Mouse (Mus musculus) forebrain, embryonic 16.5 days (tissue): ENCODE results near the gene Tnfrsf13b. TPM values are rescaled to one million over a fixed set of nuclear protein-coding genes. Genes with fewer than 3 reads are reported as not detected.

Experiments
- ATAC-seq: fragments of 200-750 bp; cut with Nextera tagmentation; 2 replicates; pipeline ENCODE4 v1.8.0; 2017; ENCODE audit warnings: mild to moderate bottlenecking, moderate library complexity
- H3K27ac ChIP-seq: fragments of 300-500 bp; sonication (generic); 2 replicates; pipeline ENCODE4 v1.5.1; 2014; ENCODE audit warnings: low read length, control low read depth
- H3K27me3 ChIP-seq: fragments of 300-500 bp; sonication (generic); replicated peaks from 2 replicates; pipeline ENCODE4 v1.6.1; 2014; ENCODE audit warnings: low read length; ENCODE audit not compliant: control insufficient read depth, insufficient read depth
- H3K36me3 ChIP-seq: fragments of 300-500 bp; sonication (generic); 2 replicates; pipeline ENCODE4 v1.6.1; 2014; ENCODE audit not compliant: control insufficient read depth, insufficient read depth
- H3K4me1 ChIP-seq: fragments of 300-500 bp; sonication (generic); replicated peaks from 2 replicates; pipeline ENCODE4 v1.6.1; 2014; ENCODE audit warnings: low read length; ENCODE audit not compliant: control insufficient read depth, insufficient read depth
- H3K4me2 ChIP-seq: fragments of 300-500 bp; sonication (generic); 2 replicates; pipeline ENCODE4 v1.6.1; 2014; ENCODE audit warnings: mild to moderate bottlenecking, low read length, control low read depth
- H3K4me3 ChIP-seq: fragments of 300-500 bp; sonication (generic); replicated peaks from 2 replicates; pipeline ENCODE4 v1.5.1; 2014; ENCODE audit warnings: mild to moderate bottlenecking, low read length, control low read depth
- H3K9ac ChIP-seq: fragments of 300-500 bp; sonication (generic); replicated peaks from 2 replicates; pipeline ENCODE4 v1.6.1; 2014; ENCODE audit warnings: low read depth, low read length, control low read depth
- H3K9me3 ChIP-seq: fragments of 300-500 bp; sonication (generic); 2 replicates; pipeline ENCODE4 v1.6.1; 2016; ENCODE audit warnings: low read length; ENCODE audit not compliant: control insufficient read depth
- WGBS: fragments of 180-500 bp; shearing (Covaris S2); extraction: QIAGEN DNeasy Blood & Tissue Kit; methylation state at CpG from one replicate; pipeline ENCODE4 v1.1.7; 2014; 5-methylcytosine and 5-hydroxymethylcytosine counted together
- polyA plus RNA-seq: library from polyadenylated mRNA; unstranded; fragments of >200 nt; fragmentation: Nextera tagmentation; extraction: Ambion mirVana; gene quantifications from 2 replicates; pipeline ENCODE4 v1.2.1, GENCODE M21; 2015

The Tnfrsf13b gene
- 0.57 and 1.1 TPM in 2 replicates for polyA plus RNA-seq

- Histone ChIP-seq H3K4me3 (no peak within 1 kb of the TSS), H3K4me2 (no peak within 1 kb of the TSS), H3K4me1 (no peaks in the 10 kb centered on the region), H3K27ac (no peak within 1 kb of the TSS), H3K36me3 (no peaks in the 10 kb centered on the region), H3K9me3 (no peaks in the 10 kb centered on the region), H3K27me3 (no peaks in the 10 kb centered on the region), H3K9ac (no peak within 1 kb of the TSS)
- ATAC-seq = no peak
- WGBS = 86% methylated on average over 23 of the region's 23 CpGs
Measured at GRCm38 (mm10) chr11:61126606-61127355, at the start of gene Tnfrsf13b. Tnfrsf13b (plus strand) TSS chr11:61126755.

GRCm38 (mm10) chr11:61081624-61082023, 44.9 kb upstream of the Tnfrsf13b start:
- H3K4me3 ChIP-seq = no peak overlapping the region
- no peak for ATAC-seq
- H3K4me1 ChIP-seq = no peaks in the 10 kb centered on the region
- no peaks in the 10 kb centered on the region for H3K9me3 ChIP-seq
- no peaks in the 10 kb centered on the region for H3K27me3 ChIP-seq
- no peak overlapping the region for H3K4me2 ChIP-seq
- WGBS = 82% methylated on average over 2 of the region's 2 CpGs
- no peaks in the 10 kb centered on the region for H3K36me3 ChIP-seq
- H3K27ac ChIP-seq = no peak overlapping the region
- H3K9ac ChIP-seq = no peak overlapping the region

GRCm38 (mm10) chr11:61090195-61090594, 36.4 kb upstream of the Tnfrsf13b start:
- ATAC-seq = no peak
- no peak overlapping the region for H3K27ac ChIP-seq
- H3K4me1 ChIP-seq = 0 out of 2 replicates have a peak, but pooled peaks cover 3% of the 10 kb centered on the region
- H3K36me3 ChIP-seq = no peaks in the 10 kb centered on the region
- H3K9ac ChIP-seq = no peak overlapping the region
- H3K27me3 ChIP-seq = no peaks in the 10 kb centered on the region
- 68% methylated on average over 7 of the region's 7 CpGs for WGBS
- no peak overlapping the region for H3K4me2 ChIP-seq
- H3K4me3 ChIP-seq = no peak overlapping the region
- no peaks in the 10 kb centered on the region for H3K9me3 ChIP-seq

- no peak overlapping the region for H3K27ac ChIP-seq
- H3K4me1 ChIP-seq = 0 out of 2 replicates have a peak, but pooled peaks cover 3% of the 10 kb centered on the region
- no peak overlapping the region for H3K4me2 ChIP-seq
- H3K9ac ChIP-seq = no peak overlapping the region
- no peaks in the 10 kb centered on the region for H3K36me3 ChIP-seq
- WGBS = 53% methylated on average over 3 of the region's 3 CpGs
- H3K4me3 ChIP-seq = no peak overlapping the region
- no peaks in the 10 kb centered on the region for H3K9me3 ChIP-seq
- H3K27me3 ChIP-seq = no peaks in the 10 kb centered on the region
- peak; percentile 73 for ATAC-seq
Measured at GRCm38 (mm10) chr11:61091192-61091591, 35.4 kb upstream of the Tnfrsf13b start.

GRCm38 (mm10) chr11:61091642-61092262, 34.8 kb upstream of the Tnfrsf13b start:
- H3K36me3 ChIP-seq = no peaks in the 10 kb centered on the region
- H3K4me2 ChIP-seq = no peak overlapping the region
- no peak overlapping the region for H3K27ac ChIP-seq
- no peaks in the 10 kb centered on the region for H3K9me3 ChIP-seq
- peak; percentile 63 for ATAC-seq
- 12% methylated on average over 7 of the region's 7 CpGs for WGBS
- H3K4me3 ChIP-seq = no peak overlapping the region
- H3K4me1 ChIP-seq = 0 out of 2 replicates have a peak, but pooled peaks cover 3% of the 10 kb centered on the region
- no peaks in the 10 kb centered on the region for H3K27me3 ChIP-seq
- no peak overlapping the region for H3K9ac ChIP-seq

- H3K9me3 ChIP-seq = no peaks in the 10 kb centered on the region
- H3K9ac ChIP-seq = no peak overlapping the region
- H3K36me3 ChIP-seq = no peaks in the 10 kb centered on the region
- H3K27ac ChIP-seq = no peak overlapping the region
- no peak for ATAC-seq
- H3K4me1 ChIP-seq = no peaks in the 10 kb centered on the region
- H3K27me3 ChIP-seq = no peaks in the 10 kb centered on the region
- H3K4me2 ChIP-seq = no peak overlapping the region
- no peak overlapping the region for H3K4me3 ChIP-seq
- WGBS = 67% methylated on average over 1 of the region's 1 CpGs
Measured at GRCm38 (mm10) chr11:61098046-61098445, 28.5 kb upstream of the Tnfrsf13b start.

GRCm38 (mm10) chr11:61102397-61103339, 23.9 kb upstream of the Tnfrsf13b start:
- Histone ChIP-seq H3K4me3 (no peak overlapping the region), H3K4me1 (peaks cover 7% of the 10 kb centered on the region; the same call in 1 of the 2 replicates), H3K9ac (no peak overlapping the region), H3K9me3 (no peaks in the 10 kb centered on the region), H3K27me3 (no peaks in the 10 kb centered on the region), H3K36me3 (no peaks in the 10 kb centered on the region), H3K4me2 (no peak overlapping the region), H3K27ac (no peak overlapping the region)
- WGBS = 49% methylated on average over 12 of the region's 13 CpGs
- ATAC-seq = no peak

GRCm38 (mm10) chr11:61104241-61104901, 22.2 kb upstream of the Tnfrsf13b start:
- no peak overlapping the region for H3K9ac ChIP-seq
- peaks cover 7% of the 10 kb centered on the region; the same call in 1 of the 2 replicates for H3K4me1 ChIP-seq
- H3K36me3 ChIP-seq = no peaks in the 10 kb centered on the region
- 15% methylated on average over 20 of the region's 20 CpGs for WGBS
- H3K27me3 ChIP-seq = no peaks in the 10 kb centered on the region
- ATAC-seq = peak; percentile 93
- no peak overlapping the region for H3K4me3 ChIP-seq
- peak overlapping the region; percentile 11; the same call in 1 of the 2 replicates for H3K4me2 ChIP-seq
- no peak overlapping the region for H3K27ac ChIP-seq
- no peaks in the 10 kb centered on the region for H3K9me3 ChIP-seq
